Mouse (Mus musculus) liver, adult 2 months (tissue): Measurements from ENCODE around the gene Olfr635. TPM values are rescaled to one million over a fixed set of nuclear protein-coding genes. Genes with fewer than 3 reads are reported as not detected.
"Not testable (repeated sequence)": the region's sequence is repeated elsewhere in the genome, so short reads cannot be mapped to it uniquely, and the experiment has no call there.

Experiments
- DNase-seq: peaks from one replicate; pipeline ENCODE4 v3.0.0-alpha.2; 2011; ENCODE audit warnings: low read depth, low spot score; ENCODE audit errors: extremely low read depth
- H3K27ac ChIP-seq: fragments of 200-500 bp; replicated peaks from 2 replicates; pipeline ENCODE4 v1.5.1; 2012; ENCODE audit warnings: low read depth, mild to moderate bottlenecking, control low read depth, inconsistent platforms, low read length; ENCODE audit not compliant: insufficient read depth
- H3K27me3 ChIP-seq: fragments of 200-500 bp; 2 replicates; pipeline ENCODE4 v1.6.1; 2012; ENCODE audit warnings: mild to moderate bottlenecking, moderate library complexity, low read length, inconsistent platforms; ENCODE audit not compliant: control insufficient read depth, insufficient read depth
- H3K36me3 ChIP-seq: fragments of 200-500 bp; 2 replicates; pipeline ENCODE4 v1.6.1; 2012; ENCODE audit warnings: low read length, inconsistent platforms; ENCODE audit not compliant: control insufficient read depth, insufficient read depth
- H3K4me1 ChIP-seq: fragments of 200-500 bp; 2 replicates; pipeline ENCODE4 v1.6.1; 2011; ENCODE audit warnings: low read length; ENCODE audit not compliant: control insufficient read depth, insufficient read depth
- H3K4me3 ChIP-seq: fragments of 200-500 bp; 2 replicates; pipeline ENCODE4 v1.5.1; 2011; ENCODE audit warnings: low read depth, mild to moderate bottlenecking, control low read depth, low read length, moderate library complexity; ENCODE audit not compliant: insufficient read depth
- H3K79me2 ChIP-seq: fragments of 200-500 bp; 2 replicates; pipeline ENCODE4 v1.6.1; 2012; ENCODE audit warnings: inconsistent platforms, mild to moderate bottlenecking, low read length, moderate library complexity; ENCODE audit not compliant: control insufficient read depth, insufficient read depth
- H3K9ac ChIP-seq: fragments of 200-500 bp; 2 replicates; pipeline ENCODE4 v1.6.1; 2012; ENCODE audit warnings: low read depth, mild to moderate bottlenecking, control low read depth, inconsistent platforms, low read length
- CTCF ChIP-seq: fragments of 200-500 bp; IDR thresholded peaks from 2 replicates; pipeline ENCODE4 v1.5.1; 2011; ENCODE audit warnings: low read depth, low read length, control low read depth
- POLR2A ChIP-seq: fragments of 200-500 bp; IDR thresholded peaks from 2 replicates; pipeline ENCODE4 v1.6.1; 2011; ENCODE audit warnings: low read length, control low read depth; ENCODE audit not compliant: insufficient read depth; ENCODE audit errors: extremely low read depth
- WGBS: fragments of 180-500 bp; shearing (Covaris S2); methylation state at CpG from one replicate; pipeline ENCODE4 v1.1.7; 2018; 5-methylcytosine and 5-hydroxymethylcytosine counted together
- polyA plus RNA-seq: library from polyadenylated mRNA; depleted of rRNA; stranded (reverse); fragments of >200 nt; gene quantifications from 2 replicates; pipeline ENCODE4 v1.2.3, GENCODE M21; 2012; rRNA removed
- total RNA-seq: library from RNA; depleted of rRNA; stranded (reverse); fragments of >200 nt; gene quantifications from 2 replicates; pipeline ENCODE4 v1.2.3, GENCODE M21; 2014; rRNA removed

Olfr635 gene
- total RNA-seq (not detected in 2 replicates), polyA plus RNA-seq (not detected in 2 replicates)

GRCm38 (mm10) chr7:103970852-103971251, at the start of gene Olfr635:
Gene Olfr635, plus strand, starts transcription at chr7:103971152.
- no peaks in the 10 kb centered on the region for H3K36me3 ChIP-seq
- TF ChIP-seq POLR2A (no peak), CTCF (no peak)
- H3K4me3 ChIP-seq = no peak within 1 kb of the TSS
- 53% methylated on average over 1 of the region's 1 CpGs for WGBS
- H3K79me2 ChIP-seq = no peaks in the 10 kb centered on the region
- H3K9ac ChIP-seq = no peak within 1 kb of the TSS
- no peaks in the 10 kb centered on the region for H3K27me3 ChIP-seq
- no peak within 1 kb of the TSS for H3K27ac ChIP-seq
- H3K4me1 ChIP-seq = no peaks in the 10 kb centered on the region
- DNase-seq = no peak

GRCm38 (mm10) chr7:103928525-103928924, 42.4 kb upstream of the Olfr635 start, which contains the start of gene Olfr631:
Gene Olfr631, plus strand, starts transcription at chr7:103928825.
- Histone ChIP-seq H3K4me3 (no peak within 1 kb of the TSS), H3K36me3 (no peaks in the 10 kb centered on the region), H3K79me2 (no peaks in the 10 kb centered on the region), H3K4me1 (no peaks in the 10 kb centered on the region), H3K27me3 (no peaks in the 10 kb centered on the region), H3K9ac (no peak within 1 kb of the TSS), H3K27ac (no peak within 1 kb of the TSS)
- DNase-seq = no peak
- TF ChIP-seq CTCF (no peak), POLR2A (no peak)

GRCm38 (mm10) chr7:103934264-103934663, 36.7 kb upstream of the Olfr635 start, which contains the start of gene Olfr632:
Gene Olfr632, plus strand, starts transcription at chr7:103934347.
- H3K36me3 ChIP-seq = no peaks in the 10 kb centered on the region
- 59% methylated on average over 2 of the region's 2 CpGs for WGBS
- no peak within 1 kb of the TSS for H3K9ac ChIP-seq
- H3K79me2 ChIP-seq = no peaks in the 10 kb centered on the region
- TF ChIP-seq CTCF = no peak
- TF ChIP-seq POLR2A = no peak
- no peak within 1 kb of the TSS for H3K27ac ChIP-seq
- no peak for DNase-seq
- H3K27me3 ChIP-seq = no peaks in the 10 kb centered on the region
- H3K4me3 ChIP-seq = no peak within 1 kb of the TSS
- no peaks in the 10 kb centered on the region for H3K4me1 ChIP-seq

- Histone ChIP-seq H3K27me3 (no peaks in the 10 kb centered on the region), H3K36me3 (no peaks in the 10 kb centered on the region), H3K4me1 (no peaks in the 10 kb centered on the region), H3K27ac (no peak overlapping the region), H3K4me3 (no peak overlapping the region), H3K9ac (no peak overlapping the region), H3K79me2 (no peaks in the 10 kb centered on the region)
- WGBS = 25% methylated on average over 2 of the region's 2 CpGs
- DNase-seq = peak; percentile 33
- peak; percentile 64; the same call in 1 of the 2 replicates for TF ChIP-seq CTCF
- no peak for TF ChIP-seq POLR2A
These were observed 28.2 kb upstream of the Olfr635 start for GRCm38 (mm10) chr7:103942730-103943129.

- Histone ChIP-seq H3K4me1 (no peaks in the 10 kb centered on the region), H3K4me3 (no peak within 1 kb of the TSS), H3K79me2 (no peaks in the 10 kb centered on the region), H3K27me3 (no peaks in the 10 kb centered on the region), H3K9ac (no peak within 1 kb of the TSS), H3K27ac (no peak within 1 kb of the TSS), H3K36me3 (no peaks in the 10 kb centered on the region)
- TF ChIP-seq CTCF (no peak), POLR2A (no peak)
- no peak for DNase-seq
These were observed 26.8 kb upstream of the Olfr635 start, which contains the start of gene Olfr633 for GRCm38 (mm10) chr7:103944137-103944536. Gene Olfr633, plus strand, starts transcription at chr7:103944437.

GRCm38 (mm10) chr7:103966873-103967272, 4.1 kb upstream of the Olfr635 start:
- H3K36me3 ChIP-seq, H3K4me3 ChIP-seq, H3K27me3 ChIP-seq, H3K27ac ChIP-seq, DNase-seq, H3K9ac ChIP-seq, H3K79me2 ChIP-seq, H3K4me1 ChIP-seq: not testable (repeated sequence)
- 92% methylated on average over 22 of the region's 22 CpGs for WGBS
